Mouse (Mus musculus): ENCODE data around the gene A1cf. TPM values are rescaled to one million over a fixed set of nuclear protein-coding genes. Genes with fewer than 3 reads are reported as not detected.

Gene A1cf
- not detected in 2 replicates for polyA plus RNA-seq (2014; fragmentation: Nextera tagmentation; extraction: Ambion mirVana)

GRCm38 (mm10) chr19:31868521-31868920 is at the start of gene A1cf:
A1cf (plus strand) TSS chr19:31868764.
- Histone ChIP-seq H3K9me3 (ENCODE audit: control insufficient read depth, low read length) (no peaks in the 10 kb centered on the region), H3K9ac (ENCODE audit: low read depth, low read length) (no peak within 1 kb of the TSS), H3K27me3 (replicated peaks; ENCODE audit: control insufficient read depth, insufficient read depth, low read length) (no peaks in the 10 kb centered on the region), H3K36me3 (ENCODE audit: control insufficient read depth, insufficient read depth, low read length) (no peaks in the 10 kb centered on the region), H3K4me2 (ENCODE audit: low read depth, low read length) (no peak within 1 kb of the TSS), H3K27ac (replicated peaks; ENCODE audit: low read depth, low read length) (no peak within 1 kb of the TSS), H3K4me1 (ENCODE audit: control insufficient read depth, insufficient read depth, low read length) (no peaks in the 10 kb centered on the region), H3K4me3 (ENCODE audit: low read depth, low read length) (no peak within 1 kb of the TSS)
- 86% methylated on average over 7 of the region's 7 CpGs for WGBS
- no peak for ATAC-seq (ENCODE audit: low read depth)
- DNase-seq (ENCODE audit: low spot score): no peak

GRCm38 (mm10) chr19:31834250-31834649 is 34.3 kb upstream of the A1cf start:
- 89% methylated on average over 5 of the region's 5 CpGs for WGBS

DNA sequence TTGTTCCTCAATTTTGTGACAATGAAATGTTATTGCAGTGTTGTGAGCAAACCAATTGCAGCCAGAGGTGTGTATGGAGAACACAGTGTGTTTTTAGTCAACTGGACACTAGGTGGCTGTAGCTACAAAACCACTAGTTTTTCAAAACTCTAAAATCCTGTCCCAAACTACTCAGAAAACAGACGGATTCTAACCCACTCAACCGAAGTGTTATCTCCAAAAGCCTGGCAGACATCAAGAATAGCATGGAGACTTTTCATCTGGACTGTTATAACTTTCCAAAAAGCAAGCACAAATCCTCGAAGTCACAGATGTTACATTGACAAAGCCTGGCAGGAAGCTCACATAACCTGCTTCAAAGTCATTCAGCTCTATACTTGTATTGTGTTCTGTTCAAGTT is 6.7 kb upstream of the A1cf start:
- 64% methylated on average over 3 of the region's 3 CpGs for WGBS
- H3K4me1 ChIP-seq (ENCODE audit: control insufficient read depth, insufficient read depth, low read length): no peaks in the 10 kb centered on the region
- no peak overlapping the region for H3K9ac ChIP-seq (ENCODE audit: low read depth, low read length)
- H3K4me2 ChIP-seq (ENCODE audit: low read depth, low read length): no peak overlapping the region
- no peak for DNase-seq (ENCODE audit: low spot score)
- no peak overlapping the region for H3K4me3 ChIP-seq (ENCODE audit: low read depth, low read length)
- H3K9me3 ChIP-seq (ENCODE audit: control insufficient read depth, low read length): no peaks in the 10 kb centered on the region
- no peaks in the 10 kb centered on the region for H3K36me3 ChIP-seq (ENCODE audit: control insufficient read depth, insufficient read depth, low read length)
- ATAC-seq (ENCODE audit: low read depth): no peak
- no peak overlapping the region for H3K27ac ChIP-seq (replicated peaks; ENCODE audit: low read depth, low read length)
- H3K27me3 ChIP-seq (replicated peaks; ENCODE audit: control insufficient read depth, insufficient read depth, low read length): no peaks in the 10 kb centered on the region

More at GRCm38 (mm10) chr19:31834250-31834649, 34.3 kb upstream of the A1cf start:
- no peak overlapping the region for H3K9ac ChIP-seq (ENCODE audit: low read depth, low read length)
- H3K4me1 ChIP-seq (ENCODE audit: control insufficient read depth, insufficient read depth, low read length): no peaks in the 10 kb centered on the region
- H3K9me3 ChIP-seq (ENCODE audit: control insufficient read depth, low read length): no peaks in the 10 kb centered on the region
- no peak for DNase-seq (ENCODE audit: low spot score)
- no peaks in the 10 kb centered on the region for H3K27me3 ChIP-seq (replicated peaks; ENCODE audit: control insufficient read depth, insufficient read depth, low read length)
- ATAC-seq (ENCODE audit: low read depth): no peak
- no peaks in the 10 kb centered on the region for H3K36me3 ChIP-seq (ENCODE audit: control insufficient read depth, insufficient read depth, low read length)
- no peak overlapping the region for H3K27ac ChIP-seq (replicated peaks; ENCODE audit: low read depth, low read length)
- no peak overlapping the region for H3K4me2 ChIP-seq (ENCODE audit: low read depth, low read length)
- no peak overlapping the region for H3K4me3 ChIP-seq (ENCODE audit: low read depth, low read length)

GRCm38 (mm10) chr19:31862512-31863249 is 5.9 kb upstream of the A1cf start:
- Histone ChIP-seq H3K4me3 (ENCODE audit: low read depth, low read length) (no peak overlapping the region), H3K4me1 (ENCODE audit: control insufficient read depth, insufficient read depth, low read length) (no peaks in the 10 kb centered on the region), H3K9ac (ENCODE audit: low read depth, low read length) (no peak overlapping the region), H3K27ac (replicated peaks; ENCODE audit: low read depth, low read length) (no peak overlapping the region), H3K4me2 (ENCODE audit: low read depth, low read length) (no peak overlapping the region), H3K9me3 (ENCODE audit: control insufficient read depth, low read length) (no peaks in the 10 kb centered on the region), H3K27me3 (replicated peaks; ENCODE audit: control insufficient read depth, insufficient read depth, low read length) (no peaks in the 10 kb centered on the region), H3K36me3 (ENCODE audit: control insufficient read depth, insufficient read depth, low read length) (no peaks in the 10 kb centered on the region)
- 65% methylated on average over 6 of the region's 6 CpGs for WGBS
- ATAC-seq (ENCODE audit: low read depth) (no peak), DNase-seq (ENCODE audit: low spot score) (no peak)

GRCm38 (mm10) chr19:31865451-31865850 is 3.1 kb upstream of the A1cf start:
- 85% methylated on average over 4 of the region's 4 CpGs for WGBS

DNA sequence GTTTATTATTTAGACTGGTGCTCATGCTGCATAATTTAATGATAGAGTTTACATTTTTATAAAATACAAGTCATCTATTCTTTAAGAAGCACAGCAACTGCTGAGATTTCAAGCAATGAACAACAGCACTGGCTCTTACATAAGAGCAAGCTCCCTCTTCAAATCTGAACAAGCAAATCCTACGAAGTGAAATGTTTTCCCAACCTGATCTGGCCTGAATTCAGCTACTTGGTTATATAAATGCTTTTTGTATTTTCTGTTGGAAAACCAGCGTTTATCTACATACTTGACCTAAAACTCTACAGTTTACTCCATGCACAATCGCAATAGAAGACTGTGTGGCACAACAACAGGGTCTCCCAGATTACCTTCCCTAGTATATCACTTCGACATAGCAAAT is 488 bp upstream of the A1cf start:
- no peak for DNase-seq (ENCODE audit: low spot score)
- Histone ChIP-seq H3K27me3 (replicated peaks; ENCODE audit: control insufficient read depth, insufficient read depth, low read length) (no peaks in the 10 kb centered on the region), H3K4me1 (ENCODE audit: control insufficient read depth, insufficient read depth, low read length) (no peaks in the 10 kb centered on the region), H3K4me2 (ENCODE audit: low read depth, low read length) (no peak overlapping the region), H3K9ac (ENCODE audit: low read depth, low read length) (no peak overlapping the region), H3K9me3 (ENCODE audit: control insufficient read depth, low read length) (no peaks in the 10 kb centered on the region), H3K27ac (replicated peaks; ENCODE audit: low read depth, low read length) (no peak overlapping the region), H3K36me3 (ENCODE audit: control insufficient read depth, insufficient read depth, low read length) (no peaks in the 10 kb centered on the region), H3K4me3 (ENCODE audit: low read depth, low read length) (no peak overlapping the region)
- 82% methylated on average over 4 of the region's 4 CpGs for WGBS
- no peak for ATAC-seq (ENCODE audit: low read depth)

More at GRCm38 (mm10) chr19:31865451-31865850, 3.1 kb upstream of the A1cf start:
- no peak overlapping the region for H3K4me2 ChIP-seq (ENCODE audit: low read depth, low read length)
- no peaks in the 10 kb centered on the region for H3K27me3 ChIP-seq (replicated peaks; ENCODE audit: control insufficient read depth, insufficient read depth, low read length)
- H3K9me3 ChIP-seq (ENCODE audit: control insufficient read depth, low read length): no peaks in the 10 kb centered on the region
- DNase-seq (ENCODE audit: low spot score) (no peak), ATAC-seq (ENCODE audit: low read depth) (no peak)
- no peak overlapping the region for H3K9ac ChIP-seq (ENCODE audit: low read depth, low read length)
- H3K4me1 ChIP-seq (ENCODE audit: control insufficient read depth, insufficient read depth, low read length): no peaks in the 10 kb centered on the region
- no peaks in the 10 kb centered on the region for H3K36me3 ChIP-seq (ENCODE audit: control insufficient read depth, insufficient read depth, low read length)
- no peak overlapping the region for H3K27ac ChIP-seq (replicated peaks; ENCODE audit: low read depth, low read length)
- H3K4me3 ChIP-seq (ENCODE audit: low read depth, low read length): no peak overlapping the region

DNA sequence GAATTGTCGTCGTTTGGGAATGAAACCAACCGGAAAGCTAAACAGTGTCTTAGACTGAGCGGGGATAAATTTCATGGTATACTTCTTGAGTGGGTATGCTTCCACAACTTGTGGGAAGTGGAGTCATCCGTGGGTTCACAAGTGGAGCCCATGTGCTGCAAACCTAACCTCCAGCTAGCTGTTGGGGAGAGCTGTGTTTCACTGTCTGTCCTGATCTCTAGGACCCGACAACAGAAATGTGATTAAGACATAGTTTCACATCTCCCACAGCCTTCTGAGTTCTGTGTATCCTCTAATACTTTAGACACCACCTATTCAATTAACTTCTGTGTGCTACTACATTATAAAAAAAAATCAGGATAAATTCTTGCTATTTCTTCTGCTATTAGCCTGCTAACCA is 407 bp downstream of the A1cf start:
- ATAC-seq (ENCODE audit: low read depth): no peak

DNA sequence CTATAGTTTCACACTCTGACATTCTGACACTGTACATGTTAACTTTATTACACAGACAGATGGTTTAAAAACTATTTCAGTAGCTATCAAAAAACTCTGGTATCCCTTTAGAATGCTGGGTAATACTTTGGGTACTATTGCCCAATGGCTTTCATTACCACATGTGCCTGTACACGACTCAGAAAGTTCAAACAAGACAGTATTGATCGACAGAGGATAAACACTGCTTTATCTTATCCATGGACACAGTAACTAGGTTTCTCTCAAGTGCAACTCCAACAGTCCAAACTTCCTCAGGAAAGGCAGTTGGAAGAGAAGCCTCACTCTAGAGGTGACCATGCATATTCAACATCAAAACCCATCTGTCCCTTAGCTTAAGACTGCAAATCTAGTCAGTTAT is 2.8 kb downstream of the A1cf start:
- H3K4me3 ChIP-seq (ENCODE audit: low read depth, low read length): no peak overlapping the region
- no peak overlapping the region for H3K4me2 ChIP-seq (ENCODE audit: low read depth, low read length)
- no peak overlapping the region for H3K27ac ChIP-seq (replicated peaks; ENCODE audit: low read depth, low read length)
- H3K9me3 ChIP-seq (ENCODE audit: control insufficient read depth, low read length): no peaks in the 10 kb centered on the region
- no peak overlapping the region for H3K9ac ChIP-seq (ENCODE audit: low read depth, low read length)
- no peaks in the 10 kb centered on the region for H3K27me3 ChIP-seq (replicated peaks; ENCODE audit: control insufficient read depth, insufficient read depth, low read length)
- WGBS: 70% methylated on average over 2 of the region's 2 CpGs
- no peaks in the 10 kb centered on the region for H3K36me3 ChIP-seq (ENCODE audit: control insufficient read depth, insufficient read depth, low read length)
- no peak for DNase-seq (ENCODE audit: low spot score)
- no peaks in the 10 kb centered on the region for H3K4me1 ChIP-seq (ENCODE audit: control insufficient read depth, insufficient read depth, low read length)
- no peak for ATAC-seq (ENCODE audit: low read depth)

More for the DNA sequence above, 407 bp downstream of the A1cf start:
- 87% methylated on average over 6 of the region's 6 CpGs for WGBS
- Histone ChIP-seq H3K4me3 (ENCODE audit: low read depth, low read length) (no peak overlapping the region), H3K36me3 (ENCODE audit: control insufficient read depth, insufficient read depth, low read length) (no peaks in the 10 kb centered on the region), H3K4me1 (ENCODE audit: control insufficient read depth, insufficient read depth, low read length) (no peaks in the 10 kb centered on the region), H3K27me3 (replicated peaks; ENCODE audit: control insufficient read depth, insufficient read depth, low read length) (no peaks in the 10 kb centered on the region), H3K4me2 (ENCODE audit: low read depth, low read length) (no peak overlapping the region), H3K9ac (ENCODE audit: low read depth, low read length) (no peak overlapping the region), H3K27ac (replicated peaks; ENCODE audit: low read depth, low read length) (no peak overlapping the region), H3K9me3 (ENCODE audit: control insufficient read depth, low read length) (no peaks in the 10 kb centered on the region)
- no peak for DNase-seq (ENCODE audit: low spot score)

- no peak overlapping the region for H3K27ac ChIP-seq (replicated peaks; ENCODE audit: low read depth, low read length)
- no peaks in the 10 kb centered on the region for H3K4me1 ChIP-seq (ENCODE audit: control insufficient read depth, insufficient read depth, low read length)
- H3K27me3 ChIP-seq (replicated peaks; ENCODE audit: control insufficient read depth, insufficient read depth, low read length): no peaks in the 10 kb centered on the region
- no peak overlapping the region for H3K9ac ChIP-seq (ENCODE audit: low read depth, low read length)
- H3K9me3 ChIP-seq (ENCODE audit: control insufficient read depth, low read length): no peaks in the 10 kb centered on the region
- ATAC-seq (ENCODE audit: low read depth) (no peak), DNase-seq (ENCODE audit: low spot score) (no peak)
- no peak overlapping the region for H3K4me3 ChIP-seq (ENCODE audit: low read depth, low read length)
- H3K4me2 ChIP-seq (ENCODE audit: low read depth, low read length): no peak overlapping the region
- 62% methylated on average over 4 of the region's 4 CpGs for WGBS
- no peaks in the 10 kb centered on the region for H3K36me3 ChIP-seq (ENCODE audit: control insufficient read depth, insufficient read depth, low read length)
Measured at GRCm38 (mm10) chr19:31877968-31878367, 9.4 kb downstream of the A1cf start.

Data from embryonic facial prominence, embryonic 14.5 days (tissue).